Mouse (Mus musculus) C2C12 (cell line): ENCODE data around the gene Cacna1c. TPM values are rescaled to one million over a fixed set of nuclear protein-coding genes. Genes with fewer than 3 reads are reported as not detected.

Source experiments
- H3K27me3 ChIP-seq: one replicate; pipeline ENCODE4 v1.6.1; 2011; ENCODE audit not compliant: control insufficient read depth, insufficient read depth, insufficient read length
- H3K36me3 ChIP-seq: one replicate; pipeline ENCODE4 v1.6.1; 2011; ENCODE audit not compliant: control insufficient read depth, insufficient read depth
- H3K4me3 ChIP-seq: one replicate; pipeline ENCODE4 v1.5.1; 2011; ENCODE audit warnings: mild to moderate bottlenecking, control low read depth; ENCODE audit not compliant: poor library complexity, insufficient read depth, severe bottlenecking
- H3K79me2 ChIP-seq: one replicate; pipeline ENCODE4 v1.6.1; 2011; ENCODE audit not compliant: control insufficient read depth, insufficient read depth
- H3K79me3 ChIP-seq: one replicate; pipeline ENCODE4 v1.6.1; 2011; ENCODE audit warnings: low read depth, control low read depth
- H3ac ChIP-seq: one replicate; pipeline ENCODE3; 2011; ENCODE audit warnings: low read depth; ENCODE audit not compliant: control insufficient read depth, insufficient read length
- CEBPB ChIP-seq: IDR thresholded peaks from one replicate; pipeline ENCODE4 v1.6.1; 2011; ENCODE audit warnings: low read depth, mild to moderate bottlenecking, control low read depth, moderate library complexity
- CTCF ChIP-seq: IDR thresholded peaks from one replicate; pipeline ENCODE4 v1.5.1; 2011; ENCODE audit not compliant: control insufficient read depth, insufficient read depth, insufficient read length
- FOSL1 ChIP-seq: IDR thresholded peaks from one replicate; pipeline ENCODE4 v1.8.0; 2011; ENCODE audit warnings: mild to moderate bottlenecking, low read length; ENCODE audit not compliant: poor library complexity, insufficient read depth, severe bottlenecking
- MAX ChIP-seq: IDR thresholded peaks from one replicate; pipeline ENCODE4 v1.6.1; 2011; ENCODE audit warnings: mild to moderate bottlenecking, control low read depth
- MYOD1 ChIP-seq: IDR thresholded peaks from one replicate; pipeline ENCODE4 v1.6.1; 2011; ENCODE audit warnings: low read depth; ENCODE audit not compliant: control insufficient read depth, insufficient read length
- MYOG ChIP-seq: IDR thresholded peaks from one replicate; pipeline ENCODE4 v1.6.1; 2011; ENCODE audit not compliant: control insufficient read depth, insufficient read length; ENCODE audit errors: extremely low read depth
- USF1 ChIP-seq: IDR thresholded peaks from one replicate; pipeline ENCODE4 v1.6.1; 2011; ENCODE audit warnings: low read depth, mild to moderate bottlenecking, control low read depth, moderate library complexity
- polyA plus RNA-seq: library from polyadenylated mRNA; unstranded; fragments of >200 nt; fragmentation: generic; extraction: Trizol; gene quantifications from one replicate; pipeline ENCODE4 v1.2.1, GENCODE M21; 2012; ENCODE audit warnings: missing spikeins

Gene Cacna1c
- polyA plus RNA-seq, 1 experiment: not detected

DNA sequence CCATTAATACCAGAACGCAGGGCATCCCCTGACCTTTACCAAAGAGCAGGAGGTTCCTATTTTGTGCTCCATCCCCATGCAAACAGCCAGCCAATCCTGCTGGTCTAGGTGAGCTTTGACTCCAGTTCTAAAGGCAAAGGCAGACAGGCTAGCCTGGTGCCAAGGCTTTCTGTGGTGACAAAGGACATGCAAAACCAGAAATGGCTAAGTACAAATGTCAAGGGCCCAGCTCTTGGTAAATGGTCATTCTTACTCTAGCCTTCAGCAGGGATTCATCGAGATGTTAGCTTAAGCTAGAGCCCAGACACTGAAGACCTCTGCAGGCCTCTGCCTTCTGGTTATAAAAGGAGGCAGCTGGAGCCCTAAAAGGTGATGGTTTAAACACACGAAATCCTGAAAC lies 269.5 kb downstream of the Cacna1c start:
- H3K79me2 ChIP-seq: no peaks in the 10 kb centered on the region
- no peak overlapping the region for H3K4me3 ChIP-seq
- peaks cover 20% of the 10 kb centered on the region for H3K27me3 ChIP-seq
- H3ac ChIP-seq: no peak overlapping the region
- TF ChIP-seq MAX (no peak), MYOG (no peak), CTCF (no peak), CEBPB (no peak), USF1 (no peak), MYOD1 (no peak), FOSL1 (no peak)
- H3K79me3 ChIP-seq: no peaks in the 10 kb centered on the region
- no peaks in the 10 kb centered on the region for H3K36me3 ChIP-seq

- Histone ChIP-seq H3K79me3 (no peaks in the 10 kb centered on the region), H3K79me2 (no peaks in the 10 kb centered on the region), H3K4me3 (no peak overlapping the region), H3K36me3 (no peaks in the 10 kb centered on the region), H3K27me3 (peaks cover 26% of the 10 kb centered on the region), H3ac (no peak overlapping the region)
- TF ChIP-seq FOSL1 (no peak), USF1 (no peak), MYOD1 (no peak), MAX (no peak), CEBPB (no peak), MYOG (no peak), CTCF (no peak)
Observed at GRCm38 (mm10) chr6:118924426-118924825, 271.8 kb downstream of the Cacna1c start.

DNA sequence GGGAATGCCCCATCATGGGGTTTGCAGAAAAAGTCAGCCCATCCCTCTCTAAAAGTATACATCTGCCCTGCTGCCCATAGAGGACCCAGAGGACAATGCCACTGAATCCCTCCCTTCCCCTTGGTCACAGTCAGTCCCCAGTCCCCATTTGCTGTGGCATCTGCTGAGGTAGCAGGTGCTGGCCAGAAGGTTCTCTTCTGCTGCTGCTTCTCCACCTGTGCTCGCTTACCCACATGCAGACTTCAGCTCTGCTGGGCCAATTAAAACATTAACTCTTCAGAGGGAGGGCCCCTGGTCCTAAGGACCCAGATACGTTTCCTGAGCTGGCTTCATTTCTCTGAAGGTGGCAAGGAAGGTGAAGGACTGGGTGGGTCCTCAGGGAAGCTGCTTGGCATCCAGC lies 272.3 kb downstream of the Cacna1c start:
- Histone ChIP-seq H3ac (no peak overlapping the region), H3K4me3 (no peak overlapping the region), H3K27me3 (peaks cover 26% of the 10 kb centered on the region), H3K79me3 (no peaks in the 10 kb centered on the region), H3K79me2 (no peaks in the 10 kb centered on the region), H3K36me3 (no peaks in the 10 kb centered on the region)
- TF ChIP-seq FOSL1: no peak
- no peak for TF ChIP-seq USF1
- no peak for TF ChIP-seq CTCF
- no peak for TF ChIP-seq MYOG
- no peak for TF ChIP-seq CEBPB

- Histone ChIP-seq H3K4me3 (no peak overlapping the region), H3ac (no peak overlapping the region), H3K27me3 (peaks cover 21% of the 10 kb centered on the region), H3K79me3 (no peaks in the 10 kb centered on the region), H3K36me3 (no peaks in the 10 kb centered on the region), H3K79me2 (no peaks in the 10 kb centered on the region)
- TF ChIP-seq CTCF (no peak), MAX (no peak), FOSL1 (no peak), MYOG (no peak), CEBPB (no peak), USF1 (no peak), MYOD1 (no peak)
Observed at GRCm38 (mm10) chr6:118923212-118923577, 273.0 kb downstream of the Cacna1c start.

DNA sequence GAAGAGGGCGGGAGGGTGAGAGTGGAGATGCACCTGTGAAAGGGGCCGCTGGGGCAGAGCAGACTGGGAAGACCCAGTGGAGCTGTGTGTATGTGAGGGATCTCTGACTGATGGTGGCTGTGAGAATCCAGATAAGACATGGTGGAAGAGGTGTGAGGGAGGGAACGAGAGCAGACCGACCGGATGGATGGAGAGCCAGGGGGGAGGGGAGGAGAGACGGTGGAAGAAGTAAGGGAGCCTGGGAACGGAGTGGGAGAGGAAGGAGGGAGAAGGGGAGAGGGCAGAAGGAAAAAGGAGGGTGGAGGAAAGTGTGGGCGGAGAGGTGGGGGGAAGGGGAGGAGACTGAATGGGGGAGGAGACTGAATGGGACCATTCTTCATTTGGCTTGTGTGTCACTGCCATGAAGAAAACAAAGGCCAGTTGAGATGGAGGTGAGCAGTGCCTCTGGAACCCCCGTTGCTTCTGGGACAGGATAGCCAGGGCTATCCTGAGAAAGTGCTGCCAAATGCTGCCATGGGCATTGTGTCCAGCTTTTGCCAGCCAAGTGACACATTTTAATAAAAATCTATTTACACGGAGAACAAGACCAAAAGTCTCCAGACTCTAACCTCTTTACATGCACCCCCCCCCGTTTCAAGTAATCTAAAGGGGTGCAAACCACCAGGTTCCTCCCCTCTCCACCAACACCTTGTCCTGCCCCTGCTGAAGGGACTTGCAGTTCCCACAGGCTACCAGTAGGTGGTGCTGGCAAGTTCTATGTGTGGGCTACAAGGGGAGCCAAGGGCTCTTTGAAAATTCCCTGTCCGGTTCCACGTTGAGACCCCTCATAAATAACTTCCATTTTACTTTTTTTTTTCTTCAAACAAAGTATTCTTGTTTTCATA lies 273.6 kb downstream of the Cacna1c start:
- TF ChIP-seq MAX (no peak), CTCF (peak; percentile 56)
- Histone ChIP-seq H3K36me3 (no peaks in the 10 kb centered on the region), H3K79me3 (no peaks in the 10 kb centered on the region), H3K27me3 (peaks cover 21% of the 10 kb centered on the region), H3K4me3 (no peak overlapping the region), H3ac (no peak overlapping the region), H3K79me2 (no peaks in the 10 kb centered on the region)

GRCm38 (mm10) chr6:118908176-118908575 lies 288.0 kb downstream of the Cacna1c start:
- peaks cover 12% of the 10 kb centered on the region for H3K27me3 ChIP-seq
- H3K79me3 ChIP-seq: no peaks in the 10 kb centered on the region
- no peak for TF ChIP-seq CTCF
- TF ChIP-seq MYOD1: no peak
- no peak for TF ChIP-seq CEBPB
- no peak for TF ChIP-seq FOSL1
- TF ChIP-seq USF1: no peak
- no peak for TF ChIP-seq MAX
- TF ChIP-seq MYOG: no peak
- no peaks in the 10 kb centered on the region for H3K36me3 ChIP-seq
- no peak overlapping the region for H3K4me3 ChIP-seq
- H3ac ChIP-seq: no peak overlapping the region
- H3K79me2 ChIP-seq: no peaks in the 10 kb centered on the region
